ENCODE assay signal across 8 mouse cellular contexts in genomic region chr16:93816861-93817260, GRCm38 (mm10). TPM values are rescaled to one million over a fixed set of nuclear protein-coding genes. Genes with fewer than 3 reads are reported as not detected.
DNase-seq lines count a peak whose midpoint lies in the region; ATAC-seq and TF ChIP-seq lines count a peak whose summit lies in the region.

No protein-coding gene starts in this region.

- 59% methylated on average over 7 of the region's 7 CpGs for WGBS in thymus, adult 2 months
- WGBS in heart, postnatal 0 days: 40% methylated on average over 7 of the region's 7 CpGs
- 65% methylated on average over 7 of the region's 7 CpGs for WGBS in stomach, embryonic 16.5 days

- intact Hi-C loops in heart, postnatal 36 days (cut with DNase I): loop anchor here (2.0 kb wide), 1 partner anchor 16 kb away; the partner anchor contains the start of gene Morc3

- H3K27me3 ChIP-seq in thymus, adult 2 months (ENCODE audit: control insufficient read depth, insufficient read depth, low read length): no peaks in the 10 kb centered on the region
- H3K27me3 ChIP-seq in heart, postnatal 0 days (ENCODE audit: control insufficient read depth, insufficient read depth, low read length): no peaks in the 10 kb centered on the region
- no peaks in the 10 kb centered on the region for H3K27me3 ChIP-seq in stomach, embryonic 16.5 days (ENCODE audit: control insufficient read depth, insufficient read depth, low read length)

- TF ChIP-seq POLR2A in thymus, adult 2 months (IDR thresholded peaks at IDR 0.05; ENCODE audit: control insufficient read depth, extremely low read depth, insufficient read depth, low read length, poor library complexity): no peak

- no peak for TF ChIP-seq EP300 in heart, postnatal 0 days (IDR thresholded peaks at IDR 0.05; ENCODE audit: low read depth)

- no peak overlapping the region for H3K4me3 ChIP-seq in thymus, adult 2 months (ENCODE audit: control insufficient read depth, insufficient read depth, low read length)
- H3K4me3 ChIP-seq in heart, postnatal 0 days (ENCODE audit: low read depth, low read length): no peak overlapping the region
- no peak overlapping the region for H3K4me3 ChIP-seq in stomach, embryonic 16.5 days (replicated peaks; ENCODE audit: low read length)

- peaks cover 34% of the 10 kb centered on the region for H3K4me1 ChIP-seq in thymus, adult 2 months (replicated peaks; ENCODE audit: control insufficient read depth, insufficient read depth, low read length)
- H3K4me1 ChIP-seq in heart, postnatal 0 days (ENCODE audit: control insufficient read depth, insufficient read depth): peaks cover 8% of the 10 kb centered on the region; the same call in 1 of the 2 replicates
- H3K4me1 ChIP-seq in stomach, embryonic 16.5 days (ENCODE audit: control insufficient read depth, insufficient read depth, low read length): peaks cover 11% of the 10 kb centered on the region; the same call in 1 of the 2 replicates

- TF ChIP-seq CTCF in thymus, adult 2 months (IDR thresholded peaks at IDR 0.05; ENCODE audit: borderline replicate concordance, control insufficient read depth, extremely low read depth, insufficient read depth, low read length, poor library complexity): no peak
- TF ChIP-seq CTCF in heart, postnatal 0 days (IDR thresholded peaks at IDR 0.05; ENCODE audit: low read depth): no peak

- no peaks in the 10 kb centered on the region for H3K36me3 ChIP-seq in thymus, adult 2 months (ENCODE audit: control insufficient read depth, insufficient read depth, low read length)
- H3K36me3 ChIP-seq in heart, postnatal 0 days (replicated peaks; ENCODE audit: control insufficient read depth, insufficient read depth, low read length): peaks cover 6% of the 10 kb centered on the region; the same call in 1 of the 2 replicates
- no peaks in the 10 kb centered on the region for H3K36me3 ChIP-seq in stomach, embryonic 16.5 days (ENCODE audit: control insufficient read depth, insufficient read depth, low read length)

- H3K4me2 ChIP-seq in heart, postnatal 0 days (ENCODE audit: low read depth, low read length): peak overlapping the region; percentile 47
- H3K4me2 ChIP-seq in stomach, embryonic 16.5 days (ENCODE audit: low read depth, low read length): no peak overlapping the region

- peak overlapping the region; percentile 100 for H3K27ac ChIP-seq in thymus, adult 2 months (ENCODE audit: control insufficient read depth, insufficient read depth, low read length)
- H3K27ac ChIP-seq in heart, postnatal 0 days (ENCODE audit: low read depth): peak overlapping the region; percentile 88
- H3K27ac ChIP-seq in stomach, embryonic 16.5 days (ENCODE audit: low read length): peak overlapping the region; percentile 91

- H3K9me3 ChIP-seq in heart, postnatal 0 days (replicated peaks; ENCODE audit: control insufficient read depth, low read length): peaks cover 10% of the 10 kb centered on the region
- H3K9me3 ChIP-seq in stomach, embryonic 16.5 days (replicated peaks; ENCODE audit: control insufficient read depth, low read length): no peaks in the 10 kb centered on the region; the same call in 1 of the 2 replicates

- peak; percentile 35 to 44 for DNase-seq in heart, adult 18-20 months
- no peak for DNase-seq in heart, postnatal 36 days
- peak; percentile 25 for DNase-seq in thymus, adult 2 months
- no peak for DNase-seq in thymus, postnatal 36 days
- DNase-seq in heart, postnatal 0 days (ENCODE audit: low spot score): peak; percentile 20
- DNase-seq in cerebellum, adult 11 months: no peak
- no peak for DNase-seq in layer of hippocampus, adult 9-11 months

- peak; percentile 34; the same call in 1 of the 2 replicates for ATAC-seq in heart, postnatal 0 days (ENCODE audit: insufficient read depth, low read depth)
- no peak for ATAC-seq in stomach, embryonic 16.5 days (ENCODE audit: insufficient read depth, low FRiP score)

- no peak overlapping the region; the same call in 1 of the 2 replicates for H3K9ac ChIP-seq in heart, postnatal 0 days (replicated peaks; ENCODE audit: low read depth, low read length)
- H3K9ac ChIP-seq in stomach, embryonic 16.5 days (ENCODE audit: low read length): no peak overlapping the region; the same call in 1 of the 2 replicates

RNA-seq across cellular contexts. Expression of gene Morc3, which starts 15.1 kb away (rescaled TPM):
- 10 to 100 TPM; 13.2 to 20.1 TPM for total RNA-seq in heart, adult 18-20 months (2021)
- total RNA-seq in heart, postnatal 36 days (2021): 10 to 100 TPM; 14.9 to 18.0 TPM
- 16.7 and 17.4 TPM in 2 replicates for polyA plus RNA-seq in thymus, adult 2 months (2012; rRNA removed)
- total RNA-seq in heart, postnatal 0 days (2014; rRNA removed; ENCODE audit: low replicate concordance): 35.5 and 38.8 TPM in 2 replicates
- polyA plus RNA-seq in heart, postnatal 0 days (2015; fragmentation: Nextera tagmentation; extraction: Ambion mirVana): 14.7 and 20.2 TPM in 2 replicates
- polyA plus RNA-seq in stomach, embryonic 16.5 days (2015; fragmentation: Nextera tagmentation; extraction: Ambion mirVana): 31.0 and 34.8 TPM in 2 replicates

Comparison
In these comparisons a context has a peak if more than half of its experiments do, and no peak if none do; other contexts are left out.
1. DNase-seq: peak in heart, adult 18-20 months (2 of 2), thymus, adult 2 months (single experiment) and heart, postnatal 0 days (single experiment); none in heart, postnatal 36 days (0 of 2), thymus, postnatal 36 days (0 of 2), cerebellum, adult 11 months (single experiment) and layer of hippocampus, adult 9-11 months (single experiment).
2. Peak in every context shown above with its lines, with median percentiles within 50 percentile points of each other: H3K27ac ChIP-seq.